Mouse (Mus musculus) hindbrain, embryonic 10.5 days (tissue): ENCODE results near the gene Rgl3. TPM values are rescaled to one million over a fixed set of nuclear protein-coding genes. Genes with fewer than 3 reads are reported as not detected.
A peak's percentile ranks its signal among the peaks of the same experiment; 100 is the strongest.

Experiments
- DNase-seq: peaks from one replicate; pipeline ENCODE4 v3.0.0-alpha.2; 2017; ENCODE audit warnings: low spot score
- H3K27ac ChIP-seq: fragments of 300-500 bp; sonication (generic); 2 replicates; pipeline ENCODE4 v1.5.1; 2016; ENCODE audit warnings: mild to moderate bottlenecking, moderate library complexity
- H3K27me3 ChIP-seq: fragments of 300-500 bp; sonication (generic); 2 replicates; pipeline ENCODE4 v1.6.1; 2016; ENCODE audit warnings: mild to moderate bottlenecking; ENCODE audit not compliant: poor library complexity, insufficient read depth, severe bottlenecking
- H3K36me3 ChIP-seq: fragments of 300-500 bp; sonication (generic); 2 replicates; pipeline ENCODE4 v1.6.1; 2016; ENCODE audit warnings: mild to moderate bottlenecking, moderate library complexity
- H3K4me1 ChIP-seq: fragments of 300-500 bp; sonication (generic); replicated peaks from 2 replicates; pipeline ENCODE4 v1.6.1; 2016; ENCODE audit warnings: mild to moderate bottlenecking
- H3K4me3 ChIP-seq: fragments of 300-500 bp; sonication (generic); 2 replicates; pipeline ENCODE4 v1.5.1; 2016; ENCODE audit warnings: mild to moderate bottlenecking, moderate library complexity
- H3K9me3 ChIP-seq: fragments of 300-500 bp; sonication (generic); 2 replicates; pipeline ENCODE4 v1.6.1; 2016; ENCODE audit warnings: mild to moderate bottlenecking, moderate library complexity
- WGBS: fragments of 180-500 bp; shearing (Covaris S2); methylation state at CpG from one replicate; pipeline ENCODE4 v1.1.7; 2016; 5-methylcytosine and 5-hydroxymethylcytosine counted together
- polyA plus RNA-seq: library from polyadenylated mRNA; unstranded; fragments of >200 nt; fragmentation: Nextera tagmentation; extraction: Ambion mirVana; gene quantifications from 2 replicates; pipeline ENCODE4 v1.2.1, GENCODE M21; 2016

Gene Rgl3
- polyA plus RNA-seq, 1 experiment from 2014 or later, result 3.7 TPM

DNA sequence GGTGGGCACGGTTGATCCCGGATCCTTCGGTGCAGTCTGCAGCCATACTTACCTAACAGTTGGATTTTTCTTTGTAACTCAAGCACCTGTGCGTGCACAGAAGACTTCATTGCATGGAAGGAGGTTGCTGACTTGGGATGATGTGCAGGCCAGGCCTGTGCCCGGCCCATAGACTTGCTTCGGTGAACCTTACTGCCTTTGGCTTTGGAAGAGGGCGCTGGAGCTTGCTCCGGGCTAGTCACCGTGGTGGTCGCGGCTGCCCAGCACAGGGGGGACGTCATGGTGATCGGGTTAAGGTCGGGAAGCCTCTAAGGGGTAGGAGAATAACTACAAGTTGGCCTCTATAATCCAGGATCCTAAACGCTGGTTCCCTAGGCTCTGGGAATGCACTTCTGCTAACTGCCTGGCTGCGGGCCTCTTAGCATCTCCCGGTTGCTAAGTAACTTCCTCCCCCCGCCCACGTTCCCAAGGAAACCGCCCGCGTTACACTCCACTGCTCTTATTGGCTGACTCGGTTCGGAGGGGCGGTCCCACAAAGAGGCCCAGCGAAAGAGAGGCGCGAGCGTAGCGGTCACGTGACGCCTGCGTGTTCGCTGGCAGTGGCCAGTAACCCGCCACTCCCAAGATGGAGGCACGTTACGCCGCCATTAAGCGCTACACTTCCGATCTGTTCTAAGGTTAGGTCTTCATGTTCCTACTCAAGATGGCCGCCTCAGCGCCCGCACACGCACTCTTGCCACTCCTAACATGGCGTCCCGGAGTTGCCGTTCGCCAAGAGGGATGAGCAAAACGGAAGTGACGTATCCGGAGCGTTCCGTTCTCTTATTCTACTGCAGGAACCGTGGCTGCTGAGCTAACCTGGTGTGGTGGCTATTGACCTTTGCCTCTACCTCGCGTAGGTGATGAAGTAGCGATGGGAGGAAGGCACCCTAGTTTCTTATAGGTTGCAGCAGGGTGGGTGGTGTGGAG lies 13.2 kb upstream of the Rgl3 start, which contains the start of the genes Ccdc151 and Prkcsh:
Ccdc151 (minus strand) TSS at position 441 of the 969 bp plus-strand sequence.
Prkcsh (plus strand) TSS at position 613 of the 969 bp plus-strand sequence.
- WGBS, result 6% methylated on average over 57 of the region's 57 CpGs
- Histone ChIP-seq H3K27me3 (0 out of 2 replicates have a peak, but pooled peaks cover 3% of the 10 kb centered on the region), H3K9me3 (no peaks in the 10 kb centered on the region), H3K27ac (peak within 1 kb of the TSS; percentile 88), H3K4me3 (peak within 1 kb of the TSS; percentile 87), H3K36me3 (peaks cover 37% of the 10 kb centered on the region), H3K4me1 (peaks cover 32% of the 10 kb centered on the region)
- peak; percentile 100 for DNase-seq

DNA sequence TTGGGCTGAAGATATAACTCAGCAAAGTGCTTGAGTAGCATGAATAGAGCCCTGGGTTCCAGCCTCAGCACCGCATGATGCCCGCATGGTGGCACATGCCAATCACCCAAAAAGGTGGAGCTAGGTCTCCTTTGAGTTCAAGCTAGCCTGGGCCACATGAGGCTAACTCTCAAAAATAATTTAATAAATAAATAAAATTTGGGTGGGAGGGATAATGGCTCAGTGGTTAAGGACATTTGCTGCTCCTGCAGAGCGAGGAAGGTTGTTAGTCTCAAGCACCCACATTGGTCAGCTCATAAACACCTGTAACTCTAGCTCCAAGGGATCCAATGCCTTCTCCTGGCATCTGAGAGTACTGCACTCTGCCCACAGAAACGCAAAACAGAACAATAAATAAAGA lies 12.4 kb upstream of the Rgl3 start:
- Histone ChIP-seq H3K4me3 (peak overlapping the region; percentile 87; the same call in 1 of the 2 replicates), H3K9me3 (no peaks in the 10 kb centered on the region), H3K27me3 (0 out of 2 replicates have a peak, but pooled peaks cover 3% of the 10 kb centered on the region), H3K27ac (peak overlapping the region; percentile 85; the same call in 1 of the 2 replicates), H3K36me3 (peaks cover 29% of the 10 kb centered on the region), H3K4me1 (peaks cover 32% of the 10 kb centered on the region)
- DNase-seq, result no peak
- 86% methylated on average over 4 of the region's 4 CpGs for WGBS

DNA sequence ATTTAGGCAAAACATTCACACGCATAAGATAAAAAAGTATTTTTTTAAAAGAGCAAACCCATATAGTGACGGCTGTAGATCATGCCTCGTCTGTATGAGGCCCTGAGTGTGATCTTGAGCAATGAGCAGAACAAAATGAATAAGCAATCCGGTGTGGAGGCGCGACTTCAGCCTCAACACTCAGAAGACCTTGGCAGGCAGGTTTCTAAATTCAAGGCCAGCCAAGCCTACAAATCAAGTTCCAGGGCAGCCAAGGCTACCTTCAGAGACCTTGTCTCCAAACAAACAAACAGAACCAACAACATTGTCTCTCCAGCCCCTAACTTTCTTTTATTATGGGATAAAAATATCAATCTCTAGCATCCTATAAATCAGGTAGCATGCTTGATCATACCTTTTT lies 11.1 kb upstream of the Rgl3 start:
- H3K4me1 ChIP-seq, result peaks cover 26% of the 10 kb centered on the region
- H3K27ac ChIP-seq, result no peak overlapping the region
- H3K9me3 ChIP-seq, result peaks cover 6% of the 10 kb centered on the region
- DNase-seq, result no peak
- H3K27me3 ChIP-seq, result 0 out of 2 replicates have a peak, but pooled peaks cover 3% of the 10 kb centered on the region
- H3K36me3 ChIP-seq, result peaks cover 16% of the 10 kb centered on the region
- 95% methylated on average over 6 of the region's 6 CpGs for WGBS
- no peak overlapping the region for H3K4me3 ChIP-seq

DNA sequence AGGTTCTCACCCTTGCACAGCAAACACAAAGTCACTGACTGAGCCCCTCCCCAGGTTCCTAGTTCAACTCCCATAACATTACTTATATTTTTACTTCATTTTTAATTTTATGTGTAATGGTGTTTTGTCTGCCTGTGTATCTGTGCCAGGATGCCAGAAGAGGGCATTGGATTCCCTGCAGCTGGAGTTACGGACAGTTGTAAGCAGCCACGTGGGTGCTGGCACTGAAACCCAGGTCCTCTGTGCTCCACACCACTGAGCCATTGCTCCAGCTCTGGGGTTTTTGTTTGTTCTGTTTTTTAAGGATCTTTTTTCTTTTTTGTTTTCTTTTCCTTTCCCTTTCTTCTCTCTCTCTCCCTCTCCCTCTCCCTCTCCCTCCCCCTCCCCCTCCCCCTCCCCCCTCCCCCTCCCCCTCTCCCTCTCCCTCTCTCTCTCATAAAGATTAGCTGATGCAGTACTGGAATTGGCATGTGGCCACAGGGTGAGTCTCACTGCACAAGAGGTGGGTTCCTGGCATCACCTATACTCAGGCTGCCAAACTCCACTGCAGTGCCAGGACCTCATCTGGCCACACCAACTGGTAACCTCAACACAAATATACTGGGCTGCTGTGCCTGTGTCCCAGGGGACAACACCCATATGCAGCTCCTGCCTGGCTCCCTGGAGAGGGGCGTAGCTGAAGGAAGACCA lies 7.1 kb upstream of the Rgl3 start:
- Histone ChIP-seq H3K9me3 (peaks cover 6% of the 10 kb centered on the region), H3K4me3 (no peak overlapping the region), H3K36me3 (no peaks in the 10 kb centered on the region), H3K27ac (no peak overlapping the region), H3K4me1 (no peaks in the 10 kb centered on the region), H3K27me3 (peaks cover 27% of the 10 kb centered on the region)
- 86% methylated on average over 3 of the region's 3 CpGs for WGBS
- DNase-seq, result no peak

DNA sequence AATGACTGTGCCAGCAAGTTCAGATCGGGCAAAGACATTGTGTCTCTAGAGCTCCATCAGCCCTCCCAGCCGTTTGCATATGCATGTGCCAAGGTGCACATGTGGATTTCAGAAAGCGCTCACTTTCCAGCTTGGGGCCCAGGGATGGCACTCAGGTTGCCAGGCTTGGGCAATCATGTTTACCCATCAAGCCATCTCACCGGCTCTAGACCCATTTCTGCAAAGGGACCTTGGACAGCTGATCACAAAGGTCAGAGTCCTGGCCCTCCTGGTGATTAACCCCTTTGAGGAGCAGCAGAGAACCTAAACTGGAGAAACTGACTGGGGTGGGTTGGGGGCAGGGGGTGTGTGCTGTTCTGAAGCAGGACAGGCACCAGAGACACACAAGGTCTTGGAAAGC lies 3.0 kb upstream of the Rgl3 start:
- H3K27ac ChIP-seq, result no peak overlapping the region
- no peak for DNase-seq
- no peak overlapping the region for H3K4me3 ChIP-seq
- no peaks in the 10 kb centered on the region for H3K36me3 ChIP-seq
- whole genome bisulfite sequencing, result 80% methylated on average over 4 of the region's 4 CpGs
- H3K4me1 ChIP-seq, result peaks cover 32% of the 10 kb centered on the region
- H3K9me3 ChIP-seq, result peaks cover 6% of the 10 kb centered on the region
- peaks cover 65% of the 10 kb centered on the region for H3K27me3 ChIP-seq

DNA sequence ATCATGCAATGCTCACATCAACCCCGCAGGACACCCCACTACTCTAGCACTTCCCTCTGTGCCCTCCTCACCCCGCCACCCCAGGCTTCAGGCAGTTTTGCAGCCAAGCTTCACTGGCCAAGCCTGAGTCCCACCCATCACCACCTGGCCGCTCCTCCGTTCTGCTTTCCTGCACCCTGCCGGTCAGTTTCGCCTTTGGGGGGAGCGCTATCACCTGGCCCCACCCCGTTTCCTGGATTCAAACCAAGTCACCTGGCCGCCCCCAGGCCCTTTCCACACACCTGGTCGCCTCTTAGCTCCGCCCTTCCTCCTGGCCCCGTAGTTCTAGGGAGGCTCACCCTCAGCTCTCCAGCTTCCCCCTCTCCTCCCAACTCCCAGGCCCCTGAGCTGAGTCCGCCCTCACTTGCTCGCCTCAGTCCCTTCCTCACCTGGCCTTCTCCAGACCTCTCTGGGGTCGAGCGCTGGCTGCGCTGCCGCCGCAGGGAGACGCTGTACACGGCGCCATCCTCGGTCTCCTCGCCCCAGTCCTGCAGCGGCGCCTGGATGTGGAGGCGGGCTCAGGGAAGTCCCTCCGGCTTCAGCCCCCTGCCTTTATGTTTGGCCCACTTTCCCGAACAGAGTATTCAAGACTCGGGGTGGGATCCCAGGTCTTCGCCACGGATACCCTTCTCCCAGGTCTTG lies 685 bp downstream of the Rgl3 start:
- Histone ChIP-seq H3K27me3 (peaks cover 100% of the 10 kb centered on the region), H3K4me1 (peaks cover 32% of the 10 kb centered on the region), H3K9me3 (no peaks in the 10 kb centered on the region), H3K27ac (peak overlapping the region; percentile 70), H3K36me3 (no peaks in the 10 kb centered on the region), H3K4me3 (peak overlapping the region; percentile 61)
- peak; percentile 48 for DNase-seq
- WGBS, result under 1% methylated on average over 32 of the region's 32 CpGs

DNA sequence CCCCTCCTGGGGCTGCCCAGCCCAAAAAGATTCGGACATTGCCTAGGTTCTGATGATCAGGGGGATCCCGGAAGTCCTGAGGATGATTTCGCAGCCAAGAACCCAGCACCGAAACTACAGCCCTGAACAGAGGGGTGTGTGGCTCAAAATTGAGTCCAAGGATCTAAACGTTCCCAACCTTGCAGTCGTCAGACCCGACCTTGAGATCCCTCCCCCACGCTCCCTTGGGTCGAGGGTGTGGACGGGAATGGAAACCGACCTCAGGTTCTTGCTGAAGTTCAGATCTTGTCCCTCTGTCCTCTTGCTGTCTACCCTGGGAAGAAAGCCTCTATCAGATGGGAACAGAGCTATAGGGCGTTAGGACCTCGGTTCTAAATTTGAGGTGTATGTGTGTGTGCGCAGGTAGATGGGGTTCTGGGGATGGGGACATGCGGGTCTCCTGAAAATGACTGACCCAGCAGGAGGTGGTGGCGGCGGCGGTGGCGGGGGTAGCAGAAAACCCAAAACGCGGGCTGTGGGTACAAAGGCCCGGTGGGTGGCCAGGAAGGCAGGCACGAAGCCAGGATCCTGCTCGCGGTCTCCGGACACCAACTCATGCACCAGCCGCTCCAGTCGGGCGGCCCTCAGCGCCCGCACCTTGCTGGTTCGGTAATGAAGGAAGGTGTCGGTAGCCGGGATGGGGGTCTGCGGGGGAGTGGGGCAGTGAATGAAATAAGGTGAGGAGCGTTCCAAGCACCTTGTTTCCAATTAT lies 1.5 kb downstream of the Rgl3 start:
- peaks cover 32% of the 10 kb centered on the region for H3K4me1 ChIP-seq
- DNase-seq, result no peak
- no peaks in the 10 kb centered on the region for H3K36me3 ChIP-seq
- H3K27ac ChIP-seq, result no peak overlapping the region
- WGBS, result 7% methylated on average over 36 of the region's 36 CpGs
- no peaks in the 10 kb centered on the region for H3K9me3 ChIP-seq
- H3K27me3 ChIP-seq, result peaks cover 94% of the 10 kb centered on the region
- H3K4me3 ChIP-seq, result peak overlapping the region; percentile 61

DNA sequence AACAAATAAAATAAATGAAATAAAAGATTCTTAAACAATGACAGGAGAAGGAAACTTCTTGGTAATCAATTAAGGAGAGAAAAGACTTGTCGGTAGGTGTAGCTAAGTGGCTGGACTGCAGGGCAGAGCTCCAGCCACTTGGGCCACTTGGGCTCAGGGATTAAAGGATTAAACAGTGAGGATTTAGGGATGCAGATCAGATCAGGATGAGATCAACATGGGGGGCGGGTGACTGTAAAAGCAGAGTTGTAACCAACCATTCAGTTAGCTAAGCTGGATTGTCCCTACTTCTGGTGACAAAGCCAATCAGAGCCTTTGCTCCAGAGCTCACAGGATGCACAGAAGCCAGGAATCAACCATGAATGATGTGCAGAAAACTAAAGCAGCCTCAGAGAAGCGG lies 5.3 kb downstream of the Rgl3 start:
- Histone ChIP-seq H3K27ac (no peak overlapping the region), H3K4me1 (peaks cover 14% of the 10 kb centered on the region), H3K27me3 (peaks cover 62% of the 10 kb centered on the region), H3K9me3 (no peaks in the 10 kb centered on the region), H3K36me3 (0 out of 2 replicates have a peak, but pooled peaks cover 4% of the 10 kb centered on the region), H3K4me3 (no peak overlapping the region)
- 19% methylated on average over 3 of the region's 3 CpGs for WGBS
- no peak for DNase-seq

DNA sequence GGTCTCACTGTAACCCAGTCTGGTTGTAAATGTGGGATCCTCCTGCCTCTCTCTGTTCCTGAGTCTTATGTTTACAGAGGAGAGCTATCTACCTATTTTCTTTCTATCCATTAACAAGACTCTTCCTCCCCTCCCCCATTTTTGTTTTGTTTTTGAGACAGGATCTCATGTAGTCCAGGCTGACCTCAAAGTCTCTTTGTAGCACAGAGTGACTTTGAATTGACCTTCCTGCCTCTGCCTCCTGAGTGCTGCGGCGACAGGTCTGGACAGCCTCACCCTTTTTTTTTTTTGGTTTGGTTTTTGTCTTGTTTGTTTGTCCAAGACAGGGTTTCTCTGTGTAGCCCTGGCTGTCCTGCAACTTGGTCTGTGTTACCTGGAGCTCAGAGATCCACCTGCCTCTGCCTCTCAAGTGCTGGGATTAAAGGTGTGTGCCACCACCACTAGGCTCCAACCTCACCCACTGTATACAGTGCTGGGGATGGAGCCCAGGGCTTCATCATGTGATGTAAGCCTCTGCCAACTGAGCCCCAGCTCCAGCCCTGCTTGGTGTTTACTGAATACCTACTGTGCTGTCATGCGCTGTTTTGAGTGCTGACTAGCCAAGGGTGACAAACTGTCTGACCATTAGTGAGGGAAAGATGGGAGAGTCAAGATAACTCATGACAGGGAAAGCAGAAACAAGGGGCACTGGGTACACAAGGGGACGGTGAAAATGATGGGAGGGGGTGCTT lies 10.7 kb downstream of the Rgl3 start:
- H3K9me3 ChIP-seq, result no peaks in the 10 kb centered on the region
- H3K27me3 ChIP-seq, result peaks cover 8% of the 10 kb centered on the region
- no peaks in the 10 kb centered on the region for H3K4me1 ChIP-seq
- H3K4me3 ChIP-seq, result no peak overlapping the region
- H3K27ac ChIP-seq, result no peak overlapping the region
- no peak for DNase-seq
- 93% methylated on average over 4 of the region's 4 CpGs for WGBS
- 0 out of 2 replicates have a peak, but pooled peaks cover 7% of the 10 kb centered on the region for H3K36me3 ChIP-seq

DNA sequence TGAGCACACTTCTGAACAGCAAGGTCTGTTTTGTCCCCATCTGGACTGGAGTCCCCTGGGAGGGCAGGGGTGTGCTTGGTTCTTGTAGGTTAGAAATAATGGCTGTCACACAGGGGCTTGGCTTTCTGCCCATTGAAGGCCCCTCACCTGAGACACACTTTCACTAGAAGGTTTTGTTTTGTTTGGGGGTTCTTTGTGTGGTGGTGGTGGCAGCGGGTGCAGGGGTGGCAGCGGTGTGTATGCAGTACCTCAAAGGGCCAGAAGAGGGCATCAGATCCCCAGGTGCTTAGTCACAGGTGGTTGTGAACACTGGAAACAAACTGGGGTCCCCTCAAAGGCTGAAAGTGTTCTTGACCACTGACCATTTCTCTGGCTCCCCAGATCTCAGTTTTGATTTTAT lies 11.3 kb downstream of the Rgl3 start:
- Histone ChIP-seq H3K27me3 (peaks cover 6% of the 10 kb centered on the region; the same call in 1 of the 2 replicates), H3K36me3 (0 out of 2 replicates have a peak, but pooled peaks cover 7% of the 10 kb centered on the region), H3K4me3 (no peak overlapping the region), H3K27ac (no peak overlapping the region), H3K9me3 (no peaks in the 10 kb centered on the region), H3K4me1 (no peaks in the 10 kb centered on the region)
- no peak for DNase-seq
- WGBS, result 25% methylated on average over 2 of the region's 2 CpGs

DNA sequence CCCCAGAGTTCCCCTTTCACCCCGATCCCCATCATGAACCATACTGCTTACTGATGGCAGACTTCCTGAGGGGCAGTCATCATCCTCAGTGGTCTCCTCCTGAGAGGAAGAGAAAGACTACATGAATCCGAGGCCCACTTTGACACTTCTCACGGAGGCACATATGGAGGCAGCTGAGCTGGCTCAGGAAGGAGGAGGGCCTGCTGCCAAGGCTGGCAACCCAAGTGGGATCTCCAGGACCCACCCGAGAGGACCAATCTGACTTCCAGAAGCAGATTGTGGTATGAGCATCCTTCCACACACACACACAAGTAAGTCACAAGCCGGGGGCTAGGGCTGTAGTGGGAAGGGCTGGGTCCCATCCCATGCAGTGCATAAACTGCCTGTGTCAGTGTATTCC lies 11.9 kb downstream of the Rgl3 start:
- no peak for DNase-seq
- H3K4me3 ChIP-seq, result no peak overlapping the region
- H3K36me3 ChIP-seq, result 0 out of 2 replicates have a peak, but pooled peaks cover 7% of the 10 kb centered on the region
- WGBS, result 83% methylated on average over 5 of the region's 5 CpGs
- H3K4me1 ChIP-seq, result no peaks in the 10 kb centered on the region
- peaks cover 6% of the 10 kb centered on the region; the same call in 1 of the 2 replicates for H3K27me3 ChIP-seq
- H3K9me3 ChIP-seq, result no peaks in the 10 kb centered on the region
- no peak overlapping the region for H3K27ac ChIP-seq
